Mouse (Mus musculus): ENCODE measurements around the gene Pgbd1. TPM values are rescaled to one million over a fixed set of nuclear protein-coding genes. Genes with fewer than 3 reads are reported as not detected.
A peak's percentile ranks its signal among the peaks of the same experiment; 100 is the strongest.
"Not testable (repeated sequence)": the region's sequence is repeated elsewhere in the genome, so short reads cannot be mapped to it uniquely, and the experiment has no call there.

Gene Pgbd1
- 1 to 10 TPM; 1.3 to 1.8 TPM for total RNA-seq (2021)
- long read RNA-seq, experiment 1, result 0 reads
- long read RNA-seq, experiment 2, result 0 reads

GRCm38 (mm10) chr13:21440503-21441206 is at the start of gene Pgbd1:
TSS of gene Pgbd1 (minus strand) at chr13:21441058.
- peak; percentile 70 to 80 for DNase-seq (ENCODE audit: low spot score in 2 of 2)
- intact Hi-C loops (cut with DNase I), result no loop called here

GRCm38 (mm10) chr13:21486881-21487280 is 46.0 kb upstream of the Pgbd1 start:
- intact Hi-C loops (cut with DNase I), result no loop called here
- DNase-seq (ENCODE audit: low spot score in 2 of 2), result no peak

- intact Hi-C loops (cut with DNase I), result loop anchor here (2.0 kb wide), 1 partner anchor 26 kb away; the partner anchor contains the start of gene Zscan26
- DNase-seq (ENCODE audit: low spot score in 2 of 2), result peak; percentile 84
These were observed 38.2 kb upstream of the Pgbd1 start, which contains the start of the genes Zkscan4 and Gm10065 for GRCm38 (mm10) chr13:21478759-21479670. TSS of gene Zkscan4 (plus strand) at chr13:21478907. TSS of gene Gm10065 (minus strand) at chr13:21479441.

DNA sequence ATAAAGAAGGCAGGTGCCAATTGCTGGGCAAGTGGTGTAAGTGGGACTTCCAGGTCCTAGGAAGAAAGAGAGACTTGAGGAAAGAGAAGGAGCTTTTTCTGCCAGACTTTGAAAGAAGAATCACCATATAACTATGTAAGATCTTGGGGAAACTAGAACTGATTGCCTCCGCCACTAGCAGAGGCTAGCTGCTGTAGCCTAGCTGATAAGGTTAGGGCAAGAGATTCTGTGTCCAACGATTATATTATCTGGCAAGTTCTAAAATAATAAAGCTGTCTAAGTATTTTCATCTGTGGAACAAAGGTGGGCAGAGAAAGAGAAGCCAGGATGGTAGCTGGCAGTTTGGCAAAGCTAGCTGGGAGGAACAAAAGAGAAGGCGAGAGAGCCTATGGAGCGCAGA is 31.6 kb upstream of the Pgbd1 start:
- DNase-seq (ENCODE audit: low spot score in 2 of 2), result no peak
- intact Hi-C loops (cut with DNase I), result no loop called here

GRCm38 (mm10) chr13:21469097-21469496 is 28.2 kb upstream of the Pgbd1 start:
- intact Hi-C loops (cut with DNase I), result no loop called here
- no peak for DNase-seq (ENCODE audit: low spot score in 2 of 2)

GRCm38 (mm10) chr13:21468061-21469019 is 27.5 kb upstream of the Pgbd1 start, which contains the start of gene Nkapl:
TSS of gene Nkapl (minus strand) at chr13:21468509.
- intact Hi-C loops (cut with DNase I), result no loop called here
- DNase-seq (ENCODE audit: low spot score in 2 of 2), result peak; percentile 49 to 74

DNA sequence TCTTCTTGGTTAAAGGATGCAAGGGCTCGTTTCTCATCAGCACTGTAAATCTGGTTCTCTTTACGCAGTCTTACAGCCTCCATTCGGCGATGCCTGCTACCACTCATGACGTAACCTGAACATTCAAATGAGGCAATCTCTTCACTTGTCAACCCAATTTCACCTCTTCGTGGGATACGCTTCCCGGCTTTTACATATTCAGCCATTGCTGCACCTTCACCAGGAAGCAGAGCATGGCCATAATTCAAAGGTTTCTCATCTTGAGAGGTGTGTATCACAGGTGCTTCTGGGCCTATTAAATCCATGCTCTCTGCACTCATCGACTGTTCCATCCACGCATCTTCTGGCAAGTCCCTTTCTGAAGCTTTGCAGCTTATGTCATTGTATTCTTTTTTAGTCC is 26.5 kb upstream of the Pgbd1 start:
- intact Hi-C loops (cut with DNase I), result no loop called here
- DNase-seq (ENCODE audit: low spot score in 2 of 2), result no peak

DNA sequence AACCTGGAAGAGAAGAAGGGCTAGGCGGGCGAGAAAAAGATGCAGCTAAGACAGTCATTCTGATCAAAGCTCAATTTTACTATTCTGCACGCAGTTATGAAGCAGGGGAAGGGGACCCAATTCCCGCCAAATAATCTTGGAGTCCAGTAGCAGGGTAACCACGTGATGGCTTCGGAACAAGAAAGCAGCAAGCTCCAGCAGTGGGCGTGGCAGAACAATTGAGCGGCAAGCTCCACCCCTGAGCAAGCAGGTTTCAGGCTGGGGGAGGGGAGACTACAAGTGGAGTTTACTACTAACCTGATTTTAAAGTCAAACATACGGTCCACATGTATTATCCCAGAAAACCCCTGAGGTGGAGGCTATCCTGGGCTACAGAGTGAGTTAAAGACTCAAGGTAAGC is 21.7 kb upstream of the Pgbd1 start:
- intact Hi-C loops (cut with DNase I); DNase-seq (ENCODE audit: low spot score in 2 of 2): not testable (repeated sequence)

DNA sequence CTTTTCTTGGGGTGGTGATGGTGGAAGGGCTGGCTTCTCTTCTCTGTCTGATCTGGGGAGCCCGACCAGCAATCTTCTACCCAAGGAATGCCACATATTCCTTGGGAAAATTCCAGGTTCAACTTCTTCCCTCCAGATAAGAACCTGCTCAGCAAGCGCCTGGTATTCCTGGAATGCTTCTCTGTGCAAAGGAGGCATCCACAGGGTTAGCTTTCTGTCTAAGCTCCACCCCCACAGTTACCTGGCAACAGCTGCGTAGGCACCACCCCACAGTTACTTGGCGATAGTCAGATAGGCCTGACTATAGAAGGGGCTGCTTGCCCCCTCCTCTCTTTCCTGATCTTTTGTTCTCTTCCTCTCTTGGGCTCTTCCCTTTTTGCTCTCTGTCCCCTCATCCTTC is 15.5 kb upstream of the Pgbd1 start:
- DNase-seq (ENCODE audit: low spot score in 2 of 2), result no peak
- intact Hi-C loops (cut with DNase I), result no loop called here

DNA sequence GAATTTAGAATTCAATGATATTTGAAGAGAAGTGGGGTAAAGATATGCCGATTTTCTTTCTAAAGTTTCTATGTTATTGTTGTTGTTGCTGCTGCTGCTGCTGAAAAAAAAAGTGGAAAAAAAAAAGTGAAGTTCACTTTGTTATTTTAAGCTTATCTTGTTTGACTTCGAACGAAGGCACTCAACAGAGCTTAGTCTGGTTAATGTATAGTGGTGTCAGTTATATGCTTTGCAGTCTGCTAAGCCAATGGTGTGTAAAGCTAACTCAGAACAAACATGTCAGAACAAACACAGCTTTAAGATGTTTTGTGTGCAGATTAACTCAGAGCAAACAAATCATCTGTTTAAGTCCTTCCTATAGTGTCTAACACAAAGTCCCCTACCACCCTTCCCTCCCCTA is 13.3 kb upstream of the Pgbd1 start:
- intact Hi-C loops (cut with DNase I), result loop anchor here (5.0 kb wide), 1 partner anchor 52 kb away; the partner anchor contains the start of gene Zkscan3
- no peak for DNase-seq (ENCODE audit: low spot score in 2 of 2)

GRCm38 (mm10) chr13:21453449-21453848 is 12.6 kb upstream of the Pgbd1 start, which contains the start of gene Zscan26:
TSS of gene Zscan26 (minus strand) at chr13:21453730.
- peak; percentile 77 to 83 for DNase-seq (ENCODE audit: low spot score in 2 of 2)
- intact Hi-C loops (cut with DNase I), result loop anchor here (2.0 to 5.0 kb wide), 2 partner anchors 25 to 51 kb away; partner anchors contain the start of genes Gm10065, Zkscan3 and Zkscan4

- intact Hi-C loops (cut with DNase I), result loop anchor here (2.0 to 5.0 kb wide), 2 partner anchors 26 to 51 kb away; partner anchors contain the start of genes Gm10065, Zkscan3 and Zkscan4
These were observed 12.2 kb upstream of the Pgbd1 start for GRCm38 (mm10) chr13:21453042-21453441.

DNA sequence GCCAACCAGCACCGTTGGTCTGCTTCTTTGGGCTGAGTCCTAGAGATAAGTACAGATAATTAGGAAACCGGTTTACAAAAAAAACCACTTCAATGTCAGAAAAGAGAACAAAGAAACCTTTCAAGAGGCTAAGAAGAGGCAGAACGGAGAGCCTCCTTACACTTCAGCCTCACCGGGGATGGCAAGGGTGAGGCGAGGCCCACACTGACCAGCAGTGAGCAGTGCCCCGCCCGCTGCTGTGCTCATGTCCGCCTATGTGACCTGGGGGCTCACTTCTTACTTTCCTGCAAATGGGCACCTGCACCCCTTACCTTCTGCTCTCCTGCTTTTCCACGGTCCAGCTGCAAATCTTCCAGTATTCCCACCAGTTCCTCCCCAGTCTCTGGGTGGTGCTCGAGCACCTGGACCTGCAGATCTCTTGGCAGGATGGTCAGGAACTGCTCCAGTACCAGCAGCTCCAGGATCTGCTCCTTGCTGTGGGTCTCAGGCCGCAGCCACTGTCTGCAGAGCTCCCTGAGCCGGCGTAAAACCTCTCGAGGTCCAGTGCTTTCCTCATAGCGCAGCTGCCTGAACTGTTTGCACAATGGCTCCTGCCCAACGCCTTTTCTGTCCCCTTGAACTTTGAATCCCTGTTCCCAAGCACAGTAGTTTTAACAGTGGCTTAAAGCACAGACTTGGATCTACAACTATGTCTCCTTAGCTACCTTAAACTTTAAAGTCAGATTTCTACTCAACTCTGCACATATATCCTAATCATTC is 7.2 kb upstream of the Pgbd1 start:
- no peak for DNase-seq (ENCODE audit: low spot score in 2 of 2)
- intact Hi-C loops (cut with DNase I), result no loop called here

More at GRCm38 (mm10) chr13:21453042-21453441, 12.2 kb upstream of the Pgbd1 start:
- DNase-seq (ENCODE audit: low spot score in 2 of 2), result no peak

DNA sequence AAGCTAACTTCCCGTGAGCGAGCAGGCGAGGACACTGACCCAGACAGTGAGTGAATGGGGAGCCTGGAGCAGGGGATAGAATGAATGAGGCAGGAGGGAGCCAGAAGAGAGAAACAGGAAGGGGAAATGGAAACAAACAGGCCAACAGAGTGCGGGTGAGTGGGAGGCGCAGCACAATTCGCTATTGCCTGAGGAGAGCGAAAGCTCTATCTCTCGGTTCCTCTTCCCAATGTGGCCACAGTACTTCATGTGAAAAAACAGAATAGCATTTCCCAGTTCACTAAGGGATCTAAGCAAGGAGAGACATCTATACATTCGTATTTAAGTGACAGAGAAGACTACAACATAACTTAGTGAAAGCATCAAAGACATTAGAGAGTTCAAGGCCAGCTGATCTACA is 5.9 kb upstream of the Pgbd1 start:
- intact Hi-C loops (cut with DNase I), result no loop called here
- DNase-seq (ENCODE audit: low spot score in 2 of 2), result no peak

DNA sequence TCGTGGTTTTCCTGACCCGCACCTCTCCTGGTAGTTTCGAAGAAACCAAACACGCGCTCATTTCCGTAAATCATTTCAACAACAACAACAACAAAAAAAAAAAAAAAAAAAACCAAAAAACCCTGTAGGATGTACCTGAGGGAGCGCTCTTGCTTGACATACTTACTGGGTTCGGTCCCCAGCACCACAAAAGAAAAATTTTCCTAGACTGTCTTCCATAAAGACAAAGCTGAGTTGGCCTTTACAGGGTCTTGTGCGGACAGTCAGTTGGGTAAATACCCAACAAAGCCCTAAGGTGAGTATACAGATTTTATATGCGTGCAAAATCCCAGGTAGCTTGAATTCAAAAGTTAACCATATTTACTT is 332 bp upstream of the Pgbd1 start:
- intact Hi-C loops (cut with DNase I), result no loop called here
- DNase-seq (ENCODE audit: low spot score in 2 of 2), result no peak

GRCm38 (mm10) chr13:21435476-21435875 is 5.4 kb downstream of the Pgbd1 start:
- intact Hi-C loops (cut with DNase I), result no loop called here
- DNase-seq (ENCODE audit: low spot score in 2 of 2), result no peak

GRCm38 (mm10) chr13:21427631-21428030 is 13.2 kb downstream of the Pgbd1 start:
- no peak for DNase-seq (ENCODE audit: low spot score in 2 of 2)
- intact Hi-C loops (cut with DNase I), result no loop called here

DNA sequence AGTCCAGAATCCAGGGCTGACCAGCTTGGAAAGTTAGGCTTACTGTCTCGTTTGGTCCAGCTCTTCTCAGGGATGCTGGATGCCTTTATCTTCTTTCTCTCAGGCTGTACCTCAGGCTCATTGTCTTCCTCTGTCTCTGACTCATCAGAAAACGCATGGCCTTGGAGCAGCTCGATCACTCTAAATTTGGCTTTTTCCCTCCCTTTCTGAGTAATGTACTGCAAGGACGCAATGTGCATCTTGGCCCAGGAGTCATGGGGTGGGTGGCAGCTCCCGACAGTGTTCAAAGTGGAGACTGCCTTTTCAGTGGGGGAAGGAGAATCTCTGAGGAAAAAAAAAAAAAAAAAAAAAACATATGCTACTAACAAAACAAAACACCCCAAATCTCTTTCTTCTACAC is 17.6 kb downstream of the Pgbd1 start:
- intact Hi-C loops (cut with DNase I), result no loop called here

More for the DNA sequence above, 17.6 kb downstream of the Pgbd1 start:
- no peak for DNase-seq (ENCODE audit: low spot score in 2 of 2)

All from left cerebral cortex, postnatal 14 days (tissue).